Mouse (Mus musculus): ENCODE data around the gene Mss51. TPM values are rescaled to one million over a fixed set of nuclear protein-coding genes. Genes with fewer than 3 reads are reported as not detected.
A peak's percentile ranks its signal among the peaks of the same experiment; 100 is the strongest.

Gene Mss51
- 0.89 and 1.3 TPM in 2 replicates for polyA plus RNA-seq (2015; fragmentation: Nextera tagmentation; extraction: Ambion mirVana)

DNA sequence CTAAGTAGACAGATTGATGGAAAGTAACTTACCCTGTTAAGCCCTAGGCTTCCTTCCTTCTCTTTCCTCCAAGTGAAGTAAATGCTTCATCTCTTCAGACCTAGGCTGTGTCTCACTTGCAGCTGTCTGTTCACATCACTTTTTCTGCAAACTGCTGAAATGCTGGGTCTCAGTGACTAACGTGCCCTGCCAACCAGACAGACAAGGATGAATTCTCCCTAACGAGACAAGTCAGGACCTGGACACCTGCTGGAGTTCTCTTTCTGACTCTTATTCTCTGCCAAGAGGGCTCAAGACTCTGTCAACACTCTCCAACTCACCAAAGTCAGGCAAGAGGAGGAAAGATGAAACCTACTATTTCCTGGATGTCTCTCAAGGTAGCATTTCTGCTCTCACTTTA is at the start of gene Mss51:
Gene Mss51 (minus strand): TSS at position 299 of the 400 bp plus-strand sequence.
- Histone ChIP-seq H3K4me2 (no peak within 1 kb of the TSS), H3K27me3 (no peaks in the 10 kb centered on the region), H3K36me3 (ENCODE audit: poor library complexity, severe bottlenecking) (peaks cover 47% of the 10 kb centered on the region), H3K27ac (no peak within 1 kb of the TSS), H3K4me3 (no peak within 1 kb of the TSS), H3K9me3 (replicated peaks) (no peaks in the 10 kb centered on the region), H3K9ac (no peak within 1 kb of the TSS), H3K4me1 (no peaks in the 10 kb centered on the region)
- no peak for ATAC-seq
- WGBS: 59% methylated on average over 2 of the region's 2 CpGs

DNA sequence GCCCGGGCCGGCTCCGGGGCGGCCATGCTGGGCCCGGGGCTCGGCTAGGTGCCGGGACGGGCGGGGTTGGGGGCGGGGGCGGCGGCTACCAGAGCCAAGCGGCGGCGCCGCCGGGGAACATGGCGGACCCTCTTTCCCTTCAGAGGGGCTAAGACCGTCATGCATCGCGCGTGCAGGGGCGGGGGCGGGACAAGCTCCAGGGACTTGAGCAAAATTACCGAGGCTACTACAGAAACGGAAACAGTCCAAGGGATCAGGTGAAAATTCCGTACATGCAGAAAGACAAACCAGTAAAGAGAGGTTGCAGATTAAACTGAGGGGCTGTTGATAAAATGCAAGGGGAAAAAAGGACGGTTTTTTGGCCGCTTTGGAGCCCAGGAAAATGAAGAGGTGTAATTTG is 49.7 kb upstream of the Mss51 start, which contains the start of gene Ppp3cb:
Gene Ppp3cb (minus strand): TSS at position 159 of the 400 bp plus-strand sequence.
- peak; percentile 95 for ATAC-seq
- peaks cover 32% of the 10 kb centered on the region for H3K36me3 ChIP-seq (ENCODE audit: poor library complexity, severe bottlenecking)
- WGBS: under 1% methylated on average over 28 of the region's 29 CpGs
- peak within 1 kb of the TSS; percentile 97 for H3K27ac ChIP-seq
- H3K27me3 ChIP-seq: no peaks in the 10 kb centered on the region
- no peaks in the 10 kb centered on the region for H3K9me3 ChIP-seq (replicated peaks)
- peaks cover 30% of the 10 kb centered on the region for H3K4me1 ChIP-seq
- H3K4me3 ChIP-seq: peak within 1 kb of the TSS; percentile 94
- H3K9ac ChIP-seq: peak within 1 kb of the TSS; percentile 97
- peak within 1 kb of the TSS; percentile 71 for H3K4me2 ChIP-seq

DNA sequence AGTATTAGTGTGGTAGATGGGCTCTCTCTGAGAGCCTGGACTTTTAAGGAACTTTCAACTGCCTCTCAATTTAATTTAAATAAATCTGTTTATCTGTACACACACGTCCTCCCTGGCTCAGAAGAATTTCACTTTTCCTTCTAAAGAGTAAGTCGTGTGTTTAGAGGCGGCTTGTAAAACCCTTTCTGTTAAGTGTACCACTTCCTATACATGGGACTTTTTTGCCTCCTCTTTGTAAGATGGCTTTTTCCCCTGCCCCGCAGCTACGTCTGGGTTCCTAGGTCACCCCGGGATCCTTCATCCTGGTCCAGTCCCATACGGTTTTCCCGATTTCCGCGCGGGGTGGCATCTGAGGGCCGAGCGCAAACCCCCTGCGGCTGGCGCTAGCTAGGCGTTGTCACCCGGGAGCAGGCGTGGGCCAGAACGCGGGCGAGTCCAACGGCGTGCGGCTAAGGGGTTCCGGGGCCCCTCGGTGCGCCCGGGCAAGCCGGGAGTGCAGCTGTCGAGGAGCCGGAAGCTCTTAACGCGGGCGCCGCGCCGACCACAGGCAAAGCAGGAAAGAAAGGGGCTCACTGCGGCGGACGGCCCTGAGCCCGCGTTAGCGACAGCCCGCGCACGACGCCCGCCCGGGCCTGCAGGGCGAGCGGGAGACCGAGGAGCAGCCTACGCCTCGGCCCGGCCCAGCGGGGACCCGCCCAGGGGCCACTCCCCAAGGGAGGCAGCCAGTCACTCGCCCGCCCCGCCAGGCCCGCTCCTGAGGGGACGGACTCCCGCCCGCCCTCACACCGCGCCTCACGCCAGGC is 49.0 kb upstream of the Mss51 start:
- peak overlapping the region; percentile 97 for H3K27ac ChIP-seq
- H3K4me2 ChIP-seq: peak overlapping the region; percentile 71
- WGBS: under 1% methylated on average over 44 of the region's 67 CpGs
- H3K36me3 ChIP-seq (ENCODE audit: poor library complexity, severe bottlenecking): peaks cover 26% of the 10 kb centered on the region
- H3K9me3 ChIP-seq (replicated peaks): no peaks in the 10 kb centered on the region
- H3K4me1 ChIP-seq: peaks cover 30% of the 10 kb centered on the region
- peak overlapping the region; percentile 97 for H3K9ac ChIP-seq
- H3K27me3 ChIP-seq: no peaks in the 10 kb centered on the region
- ATAC-seq: peak; percentile 96
- H3K4me3 ChIP-seq: peak overlapping the region; percentile 94

DNA sequence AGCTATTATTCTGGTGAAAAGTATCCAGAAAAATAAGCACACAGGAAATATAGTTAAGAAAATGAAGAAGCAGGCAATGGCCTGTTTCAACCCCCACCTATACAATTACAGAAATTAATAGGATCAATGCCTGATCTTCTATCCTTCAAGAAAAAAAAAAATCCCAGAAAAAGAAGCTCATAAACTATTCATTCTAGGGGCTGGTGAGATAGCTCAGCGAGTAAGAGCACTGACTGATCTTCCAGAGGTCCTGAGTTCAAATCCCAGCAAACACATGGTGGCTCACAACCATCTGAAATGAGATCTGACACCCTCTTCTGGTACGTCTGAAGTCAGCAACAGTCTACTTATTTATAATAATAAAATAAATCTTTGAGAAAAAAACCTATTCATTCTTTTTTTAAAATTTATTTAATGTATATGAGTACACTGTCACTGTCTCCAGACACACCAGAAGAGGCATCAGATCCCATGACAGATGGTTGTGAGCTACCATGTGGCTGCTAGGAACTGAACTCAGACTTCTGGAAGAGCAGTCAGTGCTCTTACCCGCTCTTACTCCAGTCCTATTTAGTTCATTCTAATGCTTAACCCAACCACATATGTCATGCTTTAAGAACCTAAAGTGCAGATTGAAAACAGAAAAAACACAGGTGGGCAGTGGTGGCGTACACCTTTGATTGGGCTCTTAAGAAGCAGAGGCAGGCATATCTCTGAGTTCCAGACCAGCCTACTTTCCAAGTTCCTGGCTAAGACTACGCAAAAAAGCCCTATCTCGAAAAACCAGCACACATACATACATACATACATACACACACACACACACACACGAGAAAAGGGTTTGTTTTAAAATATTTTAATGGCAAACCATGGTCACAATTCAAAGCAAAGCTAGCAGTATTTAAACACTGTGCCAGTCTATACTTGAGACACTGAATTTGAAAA is 48.0 kb upstream of the Mss51 start:
- WGBS: 74% methylated on average over 7 of the region's 7 CpGs
- Histone ChIP-seq H3K27me3 (no peaks in the 10 kb centered on the region), H3K27ac (no peak overlapping the region), H3K9ac (peak overlapping the region; percentile 97), H3K4me3 (peak overlapping the region; percentile 94), H3K4me1 (peaks cover 30% of the 10 kb centered on the region), H3K36me3 (ENCODE audit: poor library complexity, severe bottlenecking) (peaks cover 18% of the 10 kb centered on the region), H3K4me2 (peak overlapping the region; percentile 71), H3K9me3 (replicated peaks) (no peaks in the 10 kb centered on the region)
- no peak for ATAC-seq

DNA sequence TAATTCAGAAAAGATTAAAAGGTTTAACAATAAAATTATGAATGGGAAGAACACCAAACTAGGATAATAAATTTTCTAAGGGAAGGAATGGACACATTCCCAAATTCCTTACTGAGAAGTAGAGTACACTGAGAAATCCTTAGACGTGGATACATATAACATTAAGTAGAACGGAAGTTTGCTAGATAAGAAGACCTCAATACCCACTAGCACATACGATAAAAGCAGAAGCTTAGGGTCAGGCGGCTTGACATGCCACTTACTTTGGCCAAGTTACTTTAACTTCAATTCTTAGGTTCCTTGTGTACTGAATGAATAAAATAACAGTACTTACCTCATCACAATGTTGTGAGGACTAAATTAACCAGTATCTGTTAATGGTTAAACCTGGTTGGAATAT is 32.9 kb upstream of the Mss51 start:
- ATAC-seq: no peak
- 95% methylated on average over 4 of the region's 4 CpGs for WGBS
- Histone ChIP-seq H3K9me3 (replicated peaks) (no peaks in the 10 kb centered on the region), H3K4me1 (no peaks in the 10 kb centered on the region), H3K27ac (no peak overlapping the region), H3K36me3 (ENCODE audit: poor library complexity, severe bottlenecking) (0 out of 2 replicates have a peak, but pooled peaks cover 4% of the 10 kb centered on the region), H3K9ac (no peak overlapping the region), H3K4me2 (no peak overlapping the region), H3K4me3 (no peak overlapping the region), H3K27me3 (no peaks in the 10 kb centered on the region)

DNA sequence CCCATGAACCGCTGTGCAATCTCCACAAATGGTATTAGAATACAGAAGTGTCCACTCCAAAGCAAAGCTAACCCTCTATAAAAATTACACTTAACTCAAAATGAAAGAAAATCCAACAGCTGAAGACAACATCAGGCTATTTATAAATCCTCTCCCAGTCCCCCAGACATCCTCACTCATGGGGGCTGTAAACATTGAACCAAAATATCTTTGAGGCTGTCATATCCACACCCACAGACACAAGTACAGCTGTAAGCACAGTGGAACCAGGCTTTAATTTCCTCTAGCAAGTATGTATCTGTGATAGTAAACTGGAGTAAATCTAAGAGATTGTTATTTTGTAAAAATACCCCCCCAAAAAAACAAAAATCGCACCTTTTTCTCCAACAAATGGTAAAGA is 23.5 kb upstream of the Mss51 start:
- WGBS: 96% methylated on average over 2 of the region's 2 CpGs

DNA sequence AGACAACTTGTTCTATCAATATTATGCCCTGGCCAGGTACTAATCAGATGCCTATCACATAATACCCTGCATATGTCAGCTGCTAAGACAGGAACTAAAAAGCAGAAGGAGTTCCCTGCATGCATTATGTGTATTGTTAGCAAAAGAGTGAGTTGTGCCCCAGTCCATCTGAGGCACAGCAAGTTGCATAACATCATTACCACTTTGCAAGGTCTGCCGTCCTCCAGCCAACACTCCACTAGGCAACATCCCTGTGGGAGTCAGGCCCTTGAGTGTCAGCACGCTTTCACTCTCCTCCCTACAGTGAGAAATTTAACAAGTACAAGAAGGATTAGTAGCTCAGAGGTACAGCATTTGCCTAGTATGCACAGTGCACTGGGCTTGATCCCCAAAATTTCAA is 11.7 kb upstream of the Mss51 start:
- Histone ChIP-seq H3K4me1 (no peaks in the 10 kb centered on the region), H3K4me3 (no peak overlapping the region), H3K27me3 (no peaks in the 10 kb centered on the region), H3K9me3 (replicated peaks) (no peaks in the 10 kb centered on the region), H3K27ac (no peak overlapping the region), H3K9ac (no peak overlapping the region), H3K36me3 (ENCODE audit: poor library complexity, severe bottlenecking) (peaks cover 18% of the 10 kb centered on the region), H3K4me2 (no peak overlapping the region)
- ATAC-seq: no peak
- 69% methylated on average over 2 of the region's 2 CpGs for WGBS

More for the DNA sequence above, 23.5 kb upstream of the Mss51 start:
- no peaks in the 10 kb centered on the region for H3K9me3 ChIP-seq (replicated peaks)
- no peak overlapping the region for H3K4me3 ChIP-seq
- peaks cover 33% of the 10 kb centered on the region for H3K36me3 ChIP-seq (ENCODE audit: poor library complexity, severe bottlenecking)
- H3K4me1 ChIP-seq: no peaks in the 10 kb centered on the region
- no peak overlapping the region for H3K4me2 ChIP-seq
- no peak for ATAC-seq
- H3K27ac ChIP-seq: no peak overlapping the region
- H3K27me3 ChIP-seq: no peaks in the 10 kb centered on the region
- H3K9ac ChIP-seq: no peak overlapping the region

DNA sequence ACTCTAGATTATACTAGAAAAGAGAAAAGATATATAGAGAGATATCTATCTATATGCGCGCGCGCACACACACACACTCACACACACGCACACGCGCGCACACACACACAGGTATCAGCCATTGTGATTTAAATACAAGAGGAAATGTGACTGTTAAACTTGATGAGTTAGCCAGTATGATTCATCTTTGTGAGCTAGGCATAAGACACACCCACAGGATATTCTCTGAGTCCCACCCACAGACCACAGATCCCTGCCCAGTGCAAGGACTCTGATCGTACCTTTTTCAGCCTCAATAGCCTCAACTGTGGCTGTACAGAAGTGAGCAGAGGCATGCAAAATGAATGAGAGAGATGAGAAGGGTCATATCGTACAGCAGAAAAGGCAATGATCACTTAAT is 6.3 kb upstream of the Mss51 start:
- WGBS: 96% methylated on average over 10 of the region's 10 CpGs
- Histone ChIP-seq H3K4me2 (no peak overlapping the region), H3K27me3 (no peaks in the 10 kb centered on the region), H3K9me3 (replicated peaks) (no peaks in the 10 kb centered on the region), H3K9ac (no peak overlapping the region), H3K27ac (no peak overlapping the region), H3K4me1 (no peaks in the 10 kb centered on the region), H3K4me3 (no peak overlapping the region), H3K36me3 (ENCODE audit: poor library complexity, severe bottlenecking) (peaks cover 23% of the 10 kb centered on the region)
- no peak for ATAC-seq

DNA sequence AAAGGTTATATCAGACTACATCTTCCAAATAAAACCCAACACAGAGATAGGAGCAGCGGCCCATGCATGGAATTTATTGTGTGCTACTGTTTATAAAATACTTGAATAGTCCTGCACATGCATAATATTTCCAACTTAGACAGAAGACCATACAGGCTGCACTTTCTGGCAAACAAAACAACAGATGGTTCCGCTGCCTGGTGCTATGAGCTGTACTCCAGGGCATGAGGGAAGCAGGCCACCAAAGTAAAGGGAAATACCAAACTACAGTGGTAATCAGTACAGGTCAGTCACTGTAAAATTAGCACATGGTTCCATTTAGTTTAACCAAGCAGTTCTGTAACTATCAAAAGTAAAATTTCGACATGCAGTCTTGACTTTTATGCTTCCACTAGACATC is 3.3 kb upstream of the Mss51 start:
- Histone ChIP-seq H3K9me3 (replicated peaks) (no peaks in the 10 kb centered on the region), H3K4me1 (no peaks in the 10 kb centered on the region), H3K4me2 (no peak overlapping the region), H3K9ac (no peak overlapping the region), H3K4me3 (no peak overlapping the region), H3K27me3 (no peaks in the 10 kb centered on the region), H3K27ac (no peak overlapping the region), H3K36me3 (ENCODE audit: poor library complexity, severe bottlenecking) (peaks cover 42% of the 10 kb centered on the region)
- no peak for ATAC-seq
- WGBS: 93% methylated on average over 3 of the region's 3 CpGs

DNA sequence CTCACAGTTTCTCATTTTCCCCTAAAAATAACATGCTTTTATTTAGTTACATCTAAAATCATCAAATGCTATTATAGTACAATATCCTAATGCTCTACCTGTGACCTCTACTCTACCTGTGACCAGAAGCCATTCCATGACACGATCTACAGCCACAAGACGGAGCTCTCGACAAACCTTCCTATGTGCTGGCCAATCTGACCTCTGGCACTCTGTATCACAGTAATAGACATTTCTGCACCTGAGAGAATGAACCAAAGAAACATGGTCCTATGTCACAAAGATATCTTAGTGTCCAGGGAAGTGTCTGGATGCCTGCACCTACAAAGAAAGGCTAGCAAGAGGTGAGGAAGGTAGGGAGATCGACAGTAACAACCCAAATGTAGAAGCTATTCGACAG is 10.7 kb downstream of the Mss51 start:
- no peaks in the 10 kb centered on the region for H3K9me3 ChIP-seq (replicated peaks)
- H3K4me3 ChIP-seq: no peak overlapping the region
- WGBS: 94% methylated on average over 5 of the region's 5 CpGs
- H3K9ac ChIP-seq: no peak overlapping the region
- H3K27me3 ChIP-seq: no peaks in the 10 kb centered on the region
- no peak overlapping the region for H3K27ac ChIP-seq
- no peaks in the 10 kb centered on the region for H3K4me1 ChIP-seq
- ATAC-seq: no peak
- H3K4me2 ChIP-seq: no peak overlapping the region
- peaks cover 40% of the 10 kb centered on the region for H3K36me3 ChIP-seq (ENCODE audit: poor library complexity, severe bottlenecking)

DNA sequence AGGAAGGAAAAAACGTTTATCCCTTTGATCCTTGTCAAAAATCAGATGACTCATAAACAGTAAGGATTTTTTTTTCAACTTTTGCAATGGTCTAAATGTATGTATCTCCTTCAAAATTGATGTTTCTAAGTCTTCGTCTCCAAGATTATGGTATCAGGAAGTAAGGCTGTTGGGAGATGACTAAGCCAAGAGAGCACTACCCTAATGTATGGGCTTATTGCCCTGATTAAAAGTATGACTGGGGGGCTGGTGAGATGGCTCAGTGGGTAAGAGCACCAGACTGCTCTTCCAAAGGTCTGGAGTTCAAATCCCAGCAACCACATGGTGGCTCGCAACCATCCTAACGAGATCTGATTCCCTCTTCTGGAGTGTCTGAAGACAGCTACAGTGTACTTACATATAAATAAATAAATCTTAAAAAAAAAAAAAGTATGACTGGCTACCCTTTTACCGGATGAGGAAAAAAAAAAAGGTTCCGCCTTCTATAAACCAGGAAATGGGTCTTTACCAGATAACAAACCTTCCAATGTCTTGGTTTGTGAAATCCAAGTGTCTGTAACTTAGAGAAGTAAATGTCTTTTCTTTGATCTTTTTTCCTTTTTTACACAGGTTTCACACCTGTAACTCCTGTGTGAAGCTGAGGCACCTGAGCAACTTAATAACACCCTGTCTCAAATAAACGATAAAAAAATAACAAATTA is 14.5 kb downstream of the Mss51 start:
- no peak overlapping the region for H3K4me2 ChIP-seq
- H3K4me1 ChIP-seq: 0 out of 2 replicates have a peak, but pooled peaks cover 3% of the 10 kb centered on the region
- peaks cover 26% of the 10 kb centered on the region for H3K36me3 ChIP-seq (ENCODE audit: poor library complexity, severe bottlenecking)
- no peak for ATAC-seq
- H3K27me3 ChIP-seq: no peaks in the 10 kb centered on the region; the same call in 1 of the 2 replicates
- H3K9ac ChIP-seq: no peak overlapping the region
- H3K27ac ChIP-seq: no peak overlapping the region
- no peaks in the 10 kb centered on the region for H3K9me3 ChIP-seq (replicated peaks)
- WGBS: 88% methylated on average over 7 of the region's 7 CpGs
- H3K4me3 ChIP-seq: no peak overlapping the region

All from forebrain, embryonic 13.5 days (tissue).